Mouse (Mus musculus) B cell, adult (primary cell): ENCODE data around the gene Exoc3l2. TPM values are rescaled to one million over a fixed set of nuclear protein-coding genes. Genes with fewer than 3 reads are reported as not detected.

Experiments
- total RNA-seq: library from RNA; stranded (reverse); gene quantifications from 4 replicates; pipeline ENCODE4 v1.2.4, GENCODE M21; 2023; ENCODE audit not compliant: inconsistent age

The Exoc3l2 gene
- total RNA-seq, result not detected in 4 replicates

GRCm38 (mm10) chr7:19462884-19463381 lies at the start of gene Exoc3l2:
Gene Exoc3l2 (plus strand): TSS chr7:19463331.

GRCm38 (mm10) chr7:19458591-19459111 lies 4.5 kb upstream of the Exoc3l2 start, which contains the start of gene Mark4:
Gene Mark4 (minus strand): TSS chr7:19458821.

GRCm38 (mm10) chr7:19508150-19508923 lies 45.2 kb downstream of the Exoc3l2 start, which contains the start of the genes Bloc1s3 and Trappc6a:
Gene Bloc1s3 (minus strand): TSS chr7:19508367.
Gene Trappc6a (plus strand): TSS chr7:19508395.

GRCm38 (mm10) chr7:19517652-19518365 lies 54.7 kb downstream of the Exoc3l2 start, which contains the start of gene Nkpd1:
Gene Nkpd1 (plus strand): TSS chr7:19517838.

Other genes with a start within 250 kb of the Exoc3l2 start
- gene Opa3, start 235.0 kb upstream of the Exoc3l2 start, total RNA-seq, result 46.7 to 54.6 TPM (median 48.7 TPM) in 4 replicates
- 349 to 378 TPM (median 355 TPM) in 4 replicates for gene Vasp, start 191.5 kb upstream of the Exoc3l2 start, total RNA-seq
- 0.64 TPM in 1 of 4 replicates, not detected in the others for gene Ppm1n, start 183.3 kb upstream of the Exoc3l2 start, total RNA-seq
- 0.24 TPM in 1 of 4 replicates, not detected in the others for gene Rtn2, start 180.7 kb upstream of the Exoc3l2 start, total RNA-seq
- gene Fosb, start 153.3 kb upstream of the Exoc3l2 start, total RNA-seq, result 2,334 to 3,047 TPM (median 2,835 TPM) in 4 replicates
- gene Ercc1, start 118.6 kb upstream of the Exoc3l2 start, total RNA-seq, result 66.5 to 73.8 TPM (median 68.8 TPM) in 4 replicates
- gene Cd3eap, start 103.8 kb upstream of the Exoc3l2 start, total RNA-seq, result 6.2 to 8.3 TPM (median 7.5 TPM) in 4 replicates
- gene Ppp1r13l, start 103.6 kb upstream of the Exoc3l2 start, total RNA-seq, result 0.54 to 2.1 TPM (median 0.86 TPM) in 4 replicates
- gene Ercc2, start 81.3 kb upstream of the Exoc3l2 start, total RNA-seq, result 66.6 to 74.4 TPM (median 69.9 TPM) in 4 replicates
- gene Klc3, start 59.2 kb upstream of the Exoc3l2 start, total RNA-seq, result 1.8 to 4.2 TPM (median 2.4 TPM) in 4 replicates
- 0.42 TPM in 1 of 4 replicates, not detected in the others for gene Ckm, start 58.6 kb upstream of the Exoc3l2 start, total RNA-seq
- gene Mark4, start 4.5 kb upstream of the Exoc3l2 start, total RNA-seq, result 25.7 to 29.5 TPM (median 27.5 TPM) in 4 replicates
- 4.9 to 6.9 TPM (median 6.1 TPM) in 4 replicates for gene Bloc1s3, start 45.0 kb downstream of the Exoc3l2 start, total RNA-seq
- 25.7 to 35.6 TPM (median 30.6 TPM) in 4 replicates for gene Trappc6a, start 45.1 kb downstream of the Exoc3l2 start, total RNA-seq
- gene Nkpd1, start 54.5 kb downstream of the Exoc3l2 start, total RNA-seq, result 0.39 to 0.57 TPM (median 0.42 TPM) in 3 of 4 replicates, not detected in the other
- gene Ppp1r37, start 99.7 kb downstream of the Exoc3l2 start, total RNA-seq, result 50.2 to 62.6 TPM (median 55.2 TPM) in 4 replicates
- 11.5 to 13.5 TPM (median 12.6 TPM) in 4 replicates for gene Zfp296, start 114.0 kb downstream of the Exoc3l2 start, total RNA-seq
- 75.7 to 86.9 TPM (median 84.1 TPM) in 4 replicates for gene Gemin7, start 114.3 kb downstream of the Exoc3l2 start, total RNA-seq
- 100 to 118 TPM (median 109 TPM) in 4 replicates for gene Clasrp, start 141.2 kb downstream of the Exoc3l2 start, total RNA-seq
- gene Relb, start 166.1 kb downstream of the Exoc3l2 start, total RNA-seq, result 110 to 121 TPM (median 118 TPM) in 4 replicates
- gene Clptm1, start 201.7 kb downstream of the Exoc3l2 start, total RNA-seq, result 75.3 to 90.5 TPM (median 78.3 TPM) in 4 replicates
- not detected in 4 replicates for gene Apoc2, start 214.6 kb downstream of the Exoc3l2 start, total RNA-seq
- not detected in 4 replicates for gene Gm44805, start 218.1 kb downstream of the Exoc3l2 start, total RNA-seq
- not detected in 4 replicates for gene Apoc4, start 218.1 kb downstream of the Exoc3l2 start, total RNA-seq
- 1.9 to 4.3 TPM (median 2.0 TPM) in 3 of 4 replicates, not detected in the other for gene Apoc1, start 229.3 kb downstream of the Exoc3l2 start, total RNA-seq
- 84.7 to 201 TPM (median 96.1 TPM) in 4 replicates for gene Apoe, start 235.9 kb downstream of the Exoc3l2 start, total RNA-seq